Mouse (Mus musculus) hindbrain, postnatal 0 days (tissue): ENCODE measurements around the gene Cast. TPM values are rescaled to one million over a fixed set of nuclear protein-coding genes. Genes with fewer than 3 reads are reported as not detected.

Experiments used
- ATAC-seq: fragments of 200-750 bp; cut with Nextera tagmentation; 2 replicates; pipeline ENCODE4 v1.8.0; 2017; ENCODE audit warnings: mild to moderate bottlenecking, moderate TSS enrichment, moderate library complexity
- DNase-seq: peaks from one replicate; pipeline ENCODE4 v3.0.0-alpha.2; 2015; ENCODE audit warnings: low spot score
- H3K27ac ChIP-seq: fragments of 300-500 bp; sonication (generic); 2 replicates; pipeline ENCODE4 v1.5.1; 2014; ENCODE audit warnings: mild to moderate bottlenecking
- H3K27me3 ChIP-seq: fragments of 300-500 bp; sonication (generic); 2 replicates; pipeline ENCODE4 v1.6.1; 2014; ENCODE audit warnings: low read length, mixed read lengths; ENCODE audit not compliant: insufficient read depth
- H3K36me3 ChIP-seq: fragments of 300-500 bp; sonication (generic); 2 replicates; pipeline ENCODE4 v1.6.1; 2014; ENCODE audit warnings: low read length, mixed read lengths; ENCODE audit not compliant: insufficient read depth
- H3K4me1 ChIP-seq: fragments of 300-500 bp; sonication (generic); 2 replicates; pipeline ENCODE4 v1.6.1; 2014; ENCODE audit warnings: antibody characterized with exemption, low read length, mixed read lengths; ENCODE audit not compliant: insufficient read depth
- H3K4me2 ChIP-seq: fragments of 300-500 bp; sonication (generic); 2 replicates; pipeline ENCODE4 v1.6.1; 2014; ENCODE audit warnings: low read depth, mild to moderate bottlenecking, low read length, moderate library complexity, mixed read lengths
- H3K4me3 ChIP-seq: fragments of 300-500 bp; sonication (generic); 2 replicates; pipeline ENCODE4 v1.5.1; 2014; ENCODE audit warnings: low read length
- H3K9ac ChIP-seq: fragments of 300-500 bp; sonication (generic); replicated peaks from 2 replicates; pipeline ENCODE4 v1.6.1; 2014; ENCODE audit warnings: mild to moderate bottlenecking, low read length, moderate library complexity, mixed read lengths
- H3K9me3 ChIP-seq: fragments of 300-500 bp; sonication (generic); 2 replicates; pipeline ENCODE4 v1.6.1; 2016; ENCODE audit warnings: low read length, mixed read lengths
- CTCF ChIP-seq: IDR thresholded peaks from 2 replicates; pipeline ENCODE4 v1.5.1; 2016; ENCODE audit warnings: antibody characterized with exemption, control low read depth, low read depth
- WGBS: fragments of 180-500 bp; shearing (Covaris S2); extraction: QIAGEN DNeasy Blood & Tissue Kit; methylation state at CpG from one replicate; pipeline ENCODE4 v1.1.7; 2014; 5-methylcytosine and 5-hydroxymethylcytosine counted together
- polyA plus RNA-seq: library from polyadenylated mRNA; unstranded; fragments of >200 nt; fragmentation: Nextera tagmentation; extraction: Ambion mirVana; gene quantifications from 2 replicates; pipeline ENCODE4 v1.2.1, GENCODE M21; 2015
- total RNA-seq: library from RNA; depleted of rRNA; stranded (reverse); fragments of >200 nt; gene quantifications from 2 replicates; pipeline ENCODE4 v1.2.3, GENCODE M21; 2014; rRNA removed

Gene Cast
- total RNA-seq (2.9 and 4.2 TPM in 2 replicates), polyA plus RNA-seq (7.5 and 7.7 TPM in 2 replicates)

- H3K9me3 ChIP-seq = no peaks in the 10 kb centered on the region
- H3K4me2 ChIP-seq = peak within 1 kb of the TSS; percentile 100
- H3K36me3 ChIP-seq = no peaks in the 10 kb centered on the region
- ATAC-seq = peak; percentile 87
- peak; percentile 30 for DNase-seq
- no peaks in the 10 kb centered on the region for H3K4me1 ChIP-seq
- peak within 1 kb of the TSS; percentile 73 for H3K4me3 ChIP-seq
- 3% methylated on average over 36 of the region's 36 CpGs for WGBS
- no peak for TF ChIP-seq CTCF
- H3K27ac ChIP-seq = peak within 1 kb of the TSS; percentile 48; the same call in 1 of the 2 replicates
- no peaks in the 10 kb centered on the region for H3K27me3 ChIP-seq
- peak within 1 kb of the TSS; percentile 55 for H3K9ac ChIP-seq
Observed at GRCm38 (mm10) chr13:74808152-74808929, at the start of gene Cast. TSS of gene Cast (minus strand) at chr13:74808810.

DNA sequence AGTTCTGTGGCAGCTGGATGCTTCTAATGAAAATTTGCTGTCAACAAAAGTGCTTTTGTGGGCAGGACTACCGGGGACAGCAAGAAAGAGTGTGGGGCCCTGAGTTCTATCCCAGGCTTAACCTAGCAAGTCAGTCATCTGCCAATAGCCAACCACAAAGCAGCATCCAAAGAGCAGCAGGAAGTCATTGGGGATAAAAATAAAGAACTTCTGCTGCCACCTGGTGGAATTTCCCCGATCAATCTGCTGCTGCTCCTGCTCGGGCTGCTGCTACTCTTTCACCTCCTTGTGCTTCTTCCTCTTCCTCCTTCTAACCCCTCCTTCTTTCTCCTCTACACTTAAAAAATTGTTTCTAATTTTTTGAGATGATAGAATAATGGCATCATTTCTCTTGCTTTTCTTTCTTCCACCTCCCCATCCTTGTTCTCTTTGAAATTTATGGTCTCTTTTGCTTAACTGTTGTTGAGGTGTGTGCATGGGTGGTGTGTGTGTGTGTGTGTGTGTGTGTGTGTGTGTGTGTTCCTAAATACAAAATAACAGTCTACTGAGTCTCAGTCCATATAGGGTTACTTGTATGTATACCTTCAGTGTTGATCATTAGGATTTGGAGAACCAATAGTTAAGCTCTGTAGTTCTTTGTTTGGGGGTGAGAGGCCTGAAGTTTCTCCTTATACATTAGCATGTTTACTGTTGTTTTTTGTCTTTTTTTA lies 45.9 kb upstream of the Cast start:
- WGBS = 5% methylated on average over 3 of the region's 3 CpGs
- Histone ChIP-seq H3K27me3 (no peaks in the 10 kb centered on the region), H3K4me2 (no peak overlapping the region), H3K4me1 (no peaks in the 10 kb centered on the region), H3K9me3 (no peaks in the 10 kb centered on the region), H3K27ac (no peak overlapping the region), H3K9ac (no peak overlapping the region), H3K4me3 (no peak overlapping the region), H3K36me3 (no peaks in the 10 kb centered on the region)
- peak; percentile 68 for TF ChIP-seq CTCF
- ATAC-seq (peak; percentile 80), DNase-seq (peak; percentile 80)

- no peak overlapping the region for H3K4me2 ChIP-seq
- no peak overlapping the region for H3K9ac ChIP-seq
- no peak overlapping the region for H3K4me3 ChIP-seq
- H3K27me3 ChIP-seq = no peaks in the 10 kb centered on the region
- no peak for TF ChIP-seq CTCF
- no peaks in the 10 kb centered on the region for H3K36me3 ChIP-seq
- DNase-seq (no peak), ATAC-seq (no peak)
- WGBS = 96% methylated on average over 2 of the region's 2 CpGs
- no peaks in the 10 kb centered on the region for H3K4me1 ChIP-seq
- H3K9me3 ChIP-seq = no peaks in the 10 kb centered on the region
- H3K27ac ChIP-seq = no peak overlapping the region
Observed at GRCm38 (mm10) chr13:74850823-74851222, 42.2 kb upstream of the Cast start.

DNA sequence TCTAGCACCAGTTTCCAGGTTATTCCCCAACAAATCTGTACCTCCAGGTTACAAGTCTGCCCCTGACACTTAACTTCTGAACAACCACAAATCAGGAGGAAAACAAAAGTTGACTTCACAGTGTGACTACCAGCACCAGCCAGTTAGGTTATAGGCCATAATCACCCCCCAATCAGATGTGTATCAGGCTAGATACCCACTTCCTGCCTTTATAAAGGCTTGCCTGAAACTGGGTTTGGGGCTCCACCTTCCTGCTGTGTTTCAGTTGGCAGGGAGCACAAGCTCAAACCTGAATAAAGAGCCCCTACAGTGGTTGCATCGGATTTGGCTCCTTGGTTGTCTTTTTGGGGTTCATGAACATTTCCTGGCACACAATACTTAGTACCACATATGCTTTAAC lies 37.3 kb upstream of the Cast start:
- Histone ChIP-seq H3K9me3 (no peaks in the 10 kb centered on the region), H3K27ac (no peak overlapping the region), H3K4me1 (no peaks in the 10 kb centered on the region), H3K9ac (no peak overlapping the region), H3K4me2 (no peak overlapping the region), H3K36me3 (no peaks in the 10 kb centered on the region), H3K27me3 (no peaks in the 10 kb centered on the region), H3K4me3 (no peak overlapping the region)
- WGBS = 68% methylated on average over 1 of the region's 1 CpGs
- TF ChIP-seq CTCF = no peak
- no peak for ATAC-seq
- DNase-seq = no peak

DNA sequence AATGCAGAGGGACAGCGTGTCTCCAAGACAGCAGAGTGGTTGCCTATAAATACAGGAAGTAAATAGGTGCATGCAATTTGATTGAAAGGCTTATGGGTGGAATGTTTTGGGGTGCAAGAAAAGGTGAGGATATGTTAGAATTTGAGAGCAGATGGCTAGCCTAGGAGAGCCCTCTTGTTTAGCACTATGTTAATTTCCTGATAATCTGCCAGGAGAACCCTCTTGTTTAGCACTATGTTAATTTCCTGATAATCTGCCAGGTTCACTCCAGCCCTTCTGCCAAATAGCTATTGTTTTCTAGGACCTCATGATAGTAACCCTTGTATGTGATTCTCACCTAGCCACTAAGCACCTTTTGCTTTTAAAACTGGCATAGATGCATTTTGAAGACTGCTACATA lies 25.9 kb upstream of the Cast start:
- Histone ChIP-seq H3K4me2 (no peak overlapping the region), H3K9me3 (no peaks in the 10 kb centered on the region), H3K9ac (no peak overlapping the region), H3K27ac (no peak overlapping the region), H3K4me3 (no peak overlapping the region), H3K4me1 (no peaks in the 10 kb centered on the region; the same call in 1 of the 2 replicates), H3K36me3 (no peaks in the 10 kb centered on the region), H3K27me3 (no peaks in the 10 kb centered on the region)
- WGBS = 70% methylated on average over 1 of the region's 1 CpGs
- ATAC-seq (no peak), DNase-seq (peak; percentile 26)
- TF ChIP-seq CTCF = no peak

- Histone ChIP-seq H3K9ac (no peak overlapping the region), H3K4me2 (no peak overlapping the region), H3K4me3 (no peak overlapping the region), H3K9me3 (no peaks in the 10 kb centered on the region), H3K27me3 (no peaks in the 10 kb centered on the region), H3K36me3 (no peaks in the 10 kb centered on the region), H3K27ac (no peak overlapping the region), H3K4me1 (no peaks in the 10 kb centered on the region)
- DNase-seq (no peak), ATAC-seq (no peak)
- 78% methylated on average over 3 of the region's 3 CpGs for WGBS
- TF ChIP-seq CTCF = no peak
Observed at GRCm38 (mm10) chr13:74822095-74822494, 13.5 kb upstream of the Cast start.
